12 mouse cellular contexts compared by ENCODE assay signal in the genomic region with DNA sequence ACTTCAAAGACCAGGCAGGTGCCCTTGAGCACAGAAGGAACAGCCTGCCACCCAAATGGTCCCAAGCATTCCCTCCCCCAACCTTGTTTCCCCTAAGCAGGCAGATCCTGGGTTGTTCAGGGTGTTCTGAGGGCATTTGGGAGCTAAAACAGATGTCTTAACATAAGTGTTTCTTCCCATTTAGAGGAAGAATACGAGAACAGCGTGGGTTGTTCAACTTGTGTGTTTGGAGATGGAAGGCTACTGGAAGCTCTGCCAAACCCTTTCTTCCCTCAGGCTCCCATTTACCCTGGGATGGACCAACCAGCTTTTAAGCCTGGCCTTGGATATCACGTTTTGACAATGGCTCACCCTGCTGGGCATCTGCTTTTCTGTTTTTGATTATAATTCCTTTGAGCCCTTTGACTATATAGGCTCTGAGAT.
DNase-seq lines count a peak whose midpoint lies in the region; ATAC-seq and TF ChIP-seq lines count a peak whose summit lies in the region.
"Had no signal": no experiment of that assay in that cellular context is flagged by ENCODE, and none has a peak within 500 bp of the region (broad histone marks: within the 10 kb centered on the region; RNA-seq: fewer than 3 reads in every experiment).

No protein-coding gene starts in this region.

- no peaks in the 10 kb centered on the region for H3K9me3 ChIP-seq in lung, embryonic 14.5 days (ENCODE audit: low read depth, low read length)
- H3K9me3 ChIP-seq in embryonic facial prominence, embryonic 15.5 days (replicated peaks): no peaks in the 10 kb centered on the region
- no peaks in the 10 kb centered on the region for H3K9me3 ChIP-seq in neural tube, embryonic 11.5 days (ENCODE audit: control insufficient read depth, low read length)
- H3K9me3 ChIP-seq: heart, embryonic 15.5 days; stomach, embryonic 15.5 days had no signal

- H3K9ac ChIP-seq in lung, embryonic 14.5 days: no peak overlapping the region
- no peak overlapping the region for H3K9ac ChIP-seq in embryonic facial prominence, embryonic 15.5 days
- H3K9ac ChIP-seq in neural tube, embryonic 11.5 days (ENCODE audit: low read length): no peak overlapping the region
- H3K9ac ChIP-seq: heart, embryonic 15.5 days; stomach, embryonic 15.5 days had no signal

- TF ChIP-seq CTCF in gastrocnemius, adult 2 months (IDR thresholded peaks at IDR 0.05): peak; percentile 35; the same call in 1 of the 2 replicates
- TF ChIP-seq CTCF in lung, embryonic 14.5 days (IDR thresholded peaks at IDR 0.05; ENCODE audit: low read depth): peak; percentile 18; the same call in 1 of the 2 replicates

- no peak for ATAC-seq in lung, embryonic 14.5 days (ENCODE audit: insufficient read depth)
- ATAC-seq in embryonic facial prominence, embryonic 15.5 days (ENCODE audit: insufficient number of reproducible peaks, low FRiP score, low TSS enrichment, low read depth): no peak
- no peak for ATAC-seq in neural tube, embryonic 11.5 days (ENCODE audit: insufficient read depth, low FRiP score, low TSS enrichment)

- H3K27ac ChIP-seq in gastrocnemius, adult 2 months: no peak overlapping the region
- no peak overlapping the region for H3K27ac ChIP-seq in lung, embryonic 14.5 days (ENCODE audit: low read depth)
- H3K27ac ChIP-seq in embryonic facial prominence, embryonic 15.5 days (replicated peaks): peak overlapping the region; percentile 11; the same call in 1 of the 2 replicates
- H3K27ac ChIP-seq in neural tube, embryonic 11.5 days (ENCODE audit: low read depth, low read length): no peak overlapping the region
- H3K27ac ChIP-seq: stomach, embryonic 15.5 days had no signal

- intact Hi-C loops in gastrocnemius, adult 2 months (cut with DNase I): no loop called here
- intact Hi-C loops in gastrocnemius, postnatal 36 days (cut with DNase I): no loop called here

- H3K27me3 ChIP-seq in lung, embryonic 14.5 days (ENCODE audit: insufficient read depth, low read length): no peaks in the 10 kb centered on the region
- no peaks in the 10 kb centered on the region for H3K27me3 ChIP-seq in embryonic facial prominence, embryonic 15.5 days
- H3K27me3 ChIP-seq in neural tube, embryonic 11.5 days (ENCODE audit: control insufficient read depth, insufficient read depth, low read length): no peaks in the 10 kb centered on the region
- H3K27me3 ChIP-seq: heart, embryonic 15.5 days; stomach, embryonic 15.5 days had no signal

- H3K36me3 ChIP-seq in lung, embryonic 14.5 days (ENCODE audit: insufficient read depth): no peaks in the 10 kb centered on the region
- no peaks in the 10 kb centered on the region for H3K36me3 ChIP-seq in embryonic facial prominence, embryonic 15.5 days
- H3K36me3 ChIP-seq in neural tube, embryonic 11.5 days (ENCODE audit: control insufficient read depth, insufficient read depth, low read length): no peaks in the 10 kb centered on the region
- H3K36me3 ChIP-seq: heart, embryonic 15.5 days; stomach, embryonic 15.5 days had no signal

- no peaks in the 10 kb centered on the region for H3K4me1 ChIP-seq in lung, embryonic 14.5 days (ENCODE audit: insufficient read depth)
- peaks cover 11% of the 10 kb centered on the region for H3K4me1 ChIP-seq in embryonic facial prominence, embryonic 15.5 days
- peaks cover 6% of the 10 kb centered on the region for H3K4me1 ChIP-seq in neural tube, embryonic 11.5 days (ENCODE audit: control insufficient read depth, insufficient read depth, low read length)
- H3K4me1 ChIP-seq: stomach, embryonic 15.5 days had no signal

- WGBS in lung, embryonic 14.5 days: 54% methylated on average over 3 of the region's 3 CpGs
- WGBS in embryonic facial prominence, embryonic 15.5 days: 22% methylated on average over 3 of the region's 3 CpGs
- WGBS in neural tube, embryonic 11.5 days: 32% methylated on average over 3 of the region's 3 CpGs

- H3K4me2 ChIP-seq in lung, embryonic 14.5 days: no peak overlapping the region
- H3K4me2 ChIP-seq in embryonic facial prominence, embryonic 15.5 days (replicated peaks): no peak overlapping the region
- H3K4me2 ChIP-seq in neural tube, embryonic 11.5 days (ENCODE audit: low read depth): no peak overlapping the region
- H3K4me2 ChIP-seq: heart, embryonic 15.5 days; stomach, embryonic 15.5 days had no signal

- DNase-seq in gastrocnemius, adult 2 months: no peak
- DNase-seq in gastrocnemius, postnatal 36 days: no peak
- DNase-seq in lung, embryonic 14.5 days: peak; percentile 42
- no peak for DNase-seq in lung, postnatal 4 days
- peak; percentile 37 for DNase-seq in neural tube, embryonic 11.5 days (ENCODE audit: low spot score)
- DNase-seq in retina, embryonic 14.5 days (ENCODE audit: low spot score): no peak
- no peak for DNase-seq in cerebellum, adult 11 months
- DNase-seq: adrenal gland, postnatal 25 days; lung, adult 2 months had no signal

- H3K4me3 ChIP-seq in gastrocnemius, adult 2 months: no peak overlapping the region
- H3K4me3 ChIP-seq in lung, embryonic 14.5 days (ENCODE audit: low read depth, low read length): no peak overlapping the region
- H3K4me3 ChIP-seq in embryonic facial prominence, embryonic 15.5 days (replicated peaks): no peak overlapping the region
- no peak overlapping the region for H3K4me3 ChIP-seq in neural tube, embryonic 11.5 days (ENCODE audit: low read depth, low read length)
- H3K4me3 ChIP-seq: heart, embryonic 15.5 days; stomach, embryonic 15.5 days had no signal

Comparison
In these comparisons a context has a peak if more than half of its experiments do, and no peak if none do; other contexts are left out.
1. DNase-seq: peak in lung, embryonic 14.5 days (single experiment) and neural tube, embryonic 11.5 days (single experiment); none in gastrocnemius, adult 2 months (single experiment), gastrocnemius, postnatal 36 days (0 of 2), lung, postnatal 4 days (0 of 2), retina, embryonic 14.5 days (single experiment) and cerebellum, adult 11 months (single experiment).